Mouse (Mus musculus) neural tube, embryonic 11.5 days (tissue): ENCODE results near the gene Bmpr1a. TPM values are rescaled to one million over a fixed set of nuclear protein-coding genes. Genes with fewer than 3 reads are reported as not detected.
"Not testable (repeated sequence)": the region's sequence is repeated elsewhere in the genome, so short reads cannot be mapped to it uniquely, and the experiment has no call there.

ENCODE experiments used
- ATAC-seq: fragments of 200-750 bp; cut with Nextera tagmentation; 2 replicates; pipeline ENCODE4 v1.8.0; 2017; ENCODE audit warnings: moderate number of reproducible peaks, mild to moderate bottlenecking, moderate TSS enrichment, moderate library complexity; ENCODE audit not compliant: insufficient read depth, low FRiP score, low TSS enrichment
- DNase-seq: peaks from one replicate; pipeline ENCODE4 v3.0.0-alpha.2; 2015; ENCODE audit warnings: low spot score
- H3K27ac ChIP-seq: fragments of 300-500 bp; sonication (generic); 2 replicates; pipeline ENCODE4 v1.5.1; 2014; ENCODE audit warnings: low read depth, mild to moderate bottlenecking, low read length
- H3K27me3 ChIP-seq: fragments of 300-500 bp; sonication (generic); 2 replicates; pipeline ENCODE4 v1.6.1; 2014; ENCODE audit warnings: mild to moderate bottlenecking, low read length, mixed read lengths; ENCODE audit not compliant: control insufficient read depth, insufficient read depth
- H3K36me3 ChIP-seq: fragments of 300-500 bp; sonication (generic); 2 replicates; pipeline ENCODE4 v1.6.1; 2014; ENCODE audit warnings: mild to moderate bottlenecking, low read length, moderate library complexity, mixed read lengths; ENCODE audit not compliant: control insufficient read depth, insufficient read depth
- H3K4me1 ChIP-seq: fragments of 300-500 bp; sonication (generic); 2 replicates; pipeline ENCODE4 v1.6.1; 2014; ENCODE audit warnings: low read length, mixed read lengths; ENCODE audit not compliant: control insufficient read depth, insufficient read depth
- H3K4me2 ChIP-seq: fragments of 300-500 bp; sonication (generic); 2 replicates; pipeline ENCODE4 v1.6.1; 2014; ENCODE audit warnings: low read depth, mild to moderate bottlenecking, moderate library complexity
- H3K4me3 ChIP-seq: fragments of 300-500 bp; sonication (generic); 2 replicates; pipeline ENCODE4 v1.5.1; 2014; ENCODE audit warnings: low read depth, low read length
- H3K9ac ChIP-seq: fragments of 300-500 bp; sonication (generic); 2 replicates; pipeline ENCODE4 v1.6.1; 2014; ENCODE audit warnings: mild to moderate bottlenecking, low read length
- H3K9me3 ChIP-seq: fragments of 300-500 bp; sonication (generic); 2 replicates; pipeline ENCODE4 v1.6.1; 2016; ENCODE audit warnings: low read length; ENCODE audit not compliant: control insufficient read depth
- WGBS: fragments of 180-500 bp; shearing (Covaris S2); extraction: QIAGEN DNeasy Blood & Tissue Kit; methylation state at CpG from one replicate; pipeline ENCODE4 v1.1.7; 2014; 5-methylcytosine and 5-hydroxymethylcytosine counted together
- polyA plus RNA-seq: library from polyadenylated mRNA; unstranded; fragments of >200 nt; fragmentation: Nextera tagmentation; extraction: Ambion mirVana; gene quantifications from 2 replicates; pipeline ENCODE4 v1.2.1, GENCODE M21; 2014

Gene Bmpr1a
- polyA plus RNA-seq, 1 experiment from 2014 or later: 51.4 TPM

- no peaks in the 10 kb centered on the region; the same call in 1 of the 2 replicates for H3K36me3 ChIP-seq
- WGBS: 89% methylated on average over 5 of the region's 5 CpGs
- H3K27ac ChIP-seq: no peak overlapping the region
- H3K27me3 ChIP-seq: no peaks in the 10 kb centered on the region
- no peak overlapping the region for H3K4me3 ChIP-seq
- no peak for DNase-seq
- no peak overlapping the region for H3K4me2 ChIP-seq
- H3K9me3 ChIP-seq: no peaks in the 10 kb centered on the region
- no peak overlapping the region for H3K9ac ChIP-seq
- H3K4me1 ChIP-seq: no peaks in the 10 kb centered on the region
- no peak for ATAC-seq
These were observed 58.8 kb downstream of the Bmpr1a start for GRCm38 (mm10) chr14:34444368-34444767.

GRCm38 (mm10) chr14:34442531-34442930, 60.6 kb downstream of the Bmpr1a start:
- Histone ChIP-seq H3K27ac (no peak overlapping the region), H3K27me3 (no peaks in the 10 kb centered on the region), H3K4me1 (no peaks in the 10 kb centered on the region), H3K4me2 (no peak overlapping the region), H3K4me3 (no peak overlapping the region), H3K9ac (no peak overlapping the region), H3K36me3 (no peaks in the 10 kb centered on the region; the same call in 1 of the 2 replicates), H3K9me3 (no peaks in the 10 kb centered on the region)
- ATAC-seq (no peak), DNase-seq (peak; percentile 30)
- 45% methylated on average over 4 of the region's 4 CpGs for WGBS

DNA sequence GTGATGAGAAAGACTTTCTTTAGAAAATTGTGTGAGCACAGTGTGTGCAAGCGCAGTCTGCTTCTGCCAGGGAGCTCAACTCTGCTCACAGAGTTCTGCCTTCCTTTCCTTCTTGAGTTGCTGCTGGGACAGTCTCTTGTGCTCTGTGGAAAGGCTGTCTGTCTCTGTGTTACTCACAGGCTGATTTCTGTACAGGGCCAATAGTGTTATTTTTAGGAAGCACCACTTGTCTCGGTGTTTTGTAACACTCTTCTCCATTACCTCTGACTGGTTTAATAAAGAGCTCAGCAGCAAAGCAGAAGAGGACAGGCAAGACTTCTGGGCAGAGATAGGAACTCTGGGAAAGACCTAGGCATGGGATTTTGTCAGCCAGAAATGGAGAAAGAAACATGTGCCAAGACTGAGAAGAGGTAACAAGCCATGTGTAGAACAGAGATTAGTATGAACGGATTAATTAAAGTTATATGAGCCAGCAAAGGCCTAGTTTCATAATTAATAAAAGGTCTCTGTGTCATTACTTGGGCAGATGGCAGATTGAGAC, 62.5 kb downstream of the Bmpr1a start:
- H3K27ac ChIP-seq: no peak overlapping the region
- H3K9ac ChIP-seq: no peak overlapping the region
- no peaks in the 10 kb centered on the region for H3K27me3 ChIP-seq
- no peak overlapping the region for H3K4me3 ChIP-seq
- no peaks in the 10 kb centered on the region for H3K4me1 ChIP-seq
- ATAC-seq (no peak), DNase-seq (no peak)
- no peaks in the 10 kb centered on the region; the same call in 1 of the 2 replicates for H3K36me3 ChIP-seq
- no peak overlapping the region for H3K4me2 ChIP-seq
- 92% methylated on average over 3 of the region's 3 CpGs for WGBS
- H3K9me3 ChIP-seq: no peaks in the 10 kb centered on the region

GRCm38 (mm10) chr14:34429069-34429468, 74.1 kb downstream of the Bmpr1a start:
- Histone ChIP-seq H3K4me2 (no peak overlapping the region), H3K9ac (no peak overlapping the region), H3K36me3 (peaks cover 6% of the 10 kb centered on the region), H3K27me3 (no peaks in the 10 kb centered on the region), H3K27ac (no peak overlapping the region), H3K4me3 (no peak overlapping the region), H3K4me1 (no peaks in the 10 kb centered on the region), H3K9me3 (no peaks in the 10 kb centered on the region)
- no peak for ATAC-seq
- no peak for DNase-seq
- 91% methylated on average over 1 of the region's 1 CpGs for WGBS

- WGBS: 95% methylated on average over 3 of the region's 3 CpGs
- Histone ChIP-seq H3K4me1 (no peaks in the 10 kb centered on the region), H3K36me3 (peaks cover 6% of the 10 kb centered on the region), H3K4me3 (no peak overlapping the region), H3K9ac (no peak overlapping the region), H3K9me3 (no peaks in the 10 kb centered on the region), H3K4me2 (no peak overlapping the region), H3K27me3 (no peaks in the 10 kb centered on the region), H3K27ac (no peak overlapping the region)
- ATAC-seq (no peak), DNase-seq (no peak)
These were observed 74.9 kb downstream of the Bmpr1a start for GRCm38 (mm10) chr14:34428274-34428673.

DNA sequence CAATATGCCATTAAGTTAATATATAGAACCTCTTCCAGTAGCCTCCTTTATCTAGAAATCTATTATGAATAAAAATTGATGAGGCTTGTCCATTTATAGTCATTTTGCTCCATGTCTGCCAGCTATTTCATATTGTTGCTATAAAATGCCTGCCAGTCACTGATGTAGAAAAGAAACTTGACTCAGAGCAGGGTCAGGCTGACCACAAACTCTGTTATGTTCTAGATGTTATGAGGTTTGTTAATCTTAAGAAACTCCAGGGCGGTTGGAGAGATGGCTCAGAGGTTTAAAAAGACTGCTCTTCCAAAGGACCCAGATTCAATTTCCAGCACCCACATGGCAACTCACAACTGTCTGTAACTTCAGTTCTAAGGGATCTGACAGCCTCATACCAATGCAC, 82.1 kb downstream of the Bmpr1a start:
- WGBS: 92% methylated on average over 1 of the region's 1 CpGs
- Histone ChIP-seq H3K27me3 (no peaks in the 10 kb centered on the region), H3K27ac (no peak overlapping the region), H3K4me2 (no peak overlapping the region), H3K9me3 (no peaks in the 10 kb centered on the region), H3K36me3 (peaks cover 10% of the 10 kb centered on the region), H3K4me3 (no peak overlapping the region), H3K4me1 (no peaks in the 10 kb centered on the region), H3K9ac (no peak overlapping the region)
- ATAC-seq: no peak
- no peak for DNase-seq

GRCm38 (mm10) chr14:34417501-34417900, 85.6 kb downstream of the Bmpr1a start:
- ATAC-seq (no peak), DNase-seq (no peak)
- peaks cover 11% of the 10 kb centered on the region; the same call in 1 of the 2 replicates for H3K36me3 ChIP-seq
- 92% methylated on average over 5 of the region's 5 CpGs for WGBS
- no peaks in the 10 kb centered on the region for H3K9me3 ChIP-seq
- H3K4me2 ChIP-seq: no peak overlapping the region
- no peak overlapping the region for H3K27ac ChIP-seq
- H3K27me3 ChIP-seq: no peaks in the 10 kb centered on the region
- no peak overlapping the region for H3K9ac ChIP-seq
- H3K4me1 ChIP-seq: no peaks in the 10 kb centered on the region
- no peak overlapping the region for H3K4me3 ChIP-seq

GRCm38 (mm10) chr14:34416946-34417345, 86.2 kb downstream of the Bmpr1a start:
- not testable (repeated sequence) for H3K4me1 ChIP-seq, ATAC-seq, H3K9me3 ChIP-seq, H3K27ac ChIP-seq, H3K27me3 ChIP-seq, H3K9ac ChIP-seq, DNase-seq, H3K4me3 ChIP-seq, H3K4me2 ChIP-seq
- 93% methylated on average over 4 of the region's 4 CpGs for WGBS
- H3K36me3 ChIP-seq: peaks cover 11% of the 10 kb centered on the region; the same call in 1 of the 2 replicates

GRCm38 (mm10) chr14:34412164-34412896, 90.8 kb downstream of the Bmpr1a start:
- Histone ChIP-seq H3K9ac (no peak overlapping the region), H3K27me3 (no peaks in the 10 kb centered on the region), H3K36me3 (peaks cover 11% of the 10 kb centered on the region), H3K4me2 (no peak overlapping the region), H3K9me3 (no peaks in the 10 kb centered on the region), H3K4me3 (no peak overlapping the region), H3K27ac (no peak overlapping the region), H3K4me1 (no peaks in the 10 kb centered on the region)
- 97% methylated on average over 7 of the region's 7 CpGs for WGBS
- no peak for DNase-seq
- ATAC-seq: no peak
